Mouse (Mus musculus) midbrain, postnatal 0 days (tissue): ENCODE measurements around the gene Cacna1c. TPM values are rescaled to one million over a fixed set of nuclear protein-coding genes. Genes with fewer than 3 reads are reported as not detected.

Source experiments
- ATAC-seq: fragments of 200-750 bp; cut with Nextera tagmentation; 2 replicates; pipeline ENCODE4 v1.8.0; 2017; ENCODE audit warnings: moderate number of reproducible peaks, mild to moderate bottlenecking, moderate TSS enrichment, moderate library complexity; ENCODE audit not compliant: low FRiP score
- DNase-seq: peaks from one replicate; pipeline ENCODE4 v3.0.0-alpha.2; 2015; ENCODE audit warnings: low spot score
- H3K27ac ChIP-seq: fragments of 300-500 bp; sonication (generic); 2 replicates; pipeline ENCODE4 v1.5.1; 2014; ENCODE audit warnings: low read depth, mild to moderate bottlenecking, low read length, mixed read lengths
- H3K27me3 ChIP-seq: fragments of 300-500 bp; sonication (generic); 2 replicates; pipeline ENCODE4 v1.6.1; 2014; ENCODE audit warnings: low read length, control low read depth, mixed read lengths; ENCODE audit not compliant: insufficient read depth
- H3K36me3 ChIP-seq: fragments of 300-500 bp; sonication (generic); 2 replicates; pipeline ENCODE4 v1.6.1; 2014; ENCODE audit warnings: low read length, control low read depth, mixed read lengths; ENCODE audit not compliant: insufficient read depth
- H3K4me1 ChIP-seq: fragments of 300-500 bp; sonication (generic); 2 replicates; pipeline ENCODE4 v1.6.1; 2014; ENCODE audit warnings: mild to moderate bottlenecking, control low read depth, antibody characterized with exemption, low read length, mixed read lengths; ENCODE audit not compliant: insufficient read depth
- H3K4me2 ChIP-seq: fragments of 300-500 bp; sonication (generic); 2 replicates; pipeline ENCODE4 v1.6.1; 2014; ENCODE audit warnings: low read depth, mild to moderate bottlenecking, low read length, mixed read lengths; ENCODE audit not compliant: poor library complexity, severe bottlenecking
- H3K4me3 ChIP-seq: fragments of 300-500 bp; sonication (generic); 2 replicates; pipeline ENCODE4 v1.5.1; 2014; ENCODE audit warnings: low read depth, mild to moderate bottlenecking, low read length, moderate library complexity
- H3K9ac ChIP-seq: fragments of 300-500 bp; sonication (generic); replicated peaks from 2 replicates; pipeline ENCODE4 v1.6.1; 2014; ENCODE audit warnings: mild to moderate bottlenecking, low read length, moderate library complexity, mixed read lengths; ENCODE audit not compliant: poor library complexity, severe bottlenecking
- H3K9me3 ChIP-seq: fragments of 300-500 bp; sonication (generic); 2 replicates; pipeline ENCODE4 v1.6.1; 2016; ENCODE audit warnings: low read length, control low read depth
- CTCF ChIP-seq: IDR thresholded peaks from 2 replicates; pipeline ENCODE4 v1.5.1; 2016; ENCODE audit warnings: antibody characterized with exemption, mild to moderate bottlenecking
- WGBS: fragments of 180-500 bp; shearing (Covaris S2); extraction: QIAGEN DNeasy Blood & Tissue Kit; methylation state at CpG from one replicate; pipeline ENCODE4 v1.1.7; 2014; 5-methylcytosine and 5-hydroxymethylcytosine counted together
- polyA plus RNA-seq: library from polyadenylated mRNA; unstranded; fragments of >200 nt; fragmentation: Nextera tagmentation; extraction: Ambion mirVana; gene quantifications from 2 replicates; pipeline ENCODE4 v1.2.1, GENCODE M21; 2015
- total RNA-seq: library from RNA; depleted of rRNA; stranded (reverse); fragments of >200 nt; gene quantifications from 2 replicates; pipeline ENCODE4 v1.2.3, GENCODE M21; 2014

The Cacna1c gene
- total and polyA plus RNA-seq, 2 experiments from 2014 or later = 4.9 to 33.9 TPM

GRCm38 (mm10) chr6:118772581-118772980 lies 423.6 kb downstream of the Cacna1c start:
- no peaks in the 10 kb centered on the region for H3K4me1 ChIP-seq
- no peak overlapping the region for H3K9ac ChIP-seq
- no peak overlapping the region for H3K4me2 ChIP-seq
- no peak overlapping the region for H3K4me3 ChIP-seq
- H3K9me3 ChIP-seq = no peaks in the 10 kb centered on the region
- no peak for TF ChIP-seq CTCF
- no peak for DNase-seq
- no peak overlapping the region for H3K27ac ChIP-seq
- 95% methylated on average over 6 of the region's 6 CpGs for WGBS
- H3K36me3 ChIP-seq = peaks cover 10% of the 10 kb centered on the region; the same call in 1 of the 2 replicates
- no peaks in the 10 kb centered on the region for H3K27me3 ChIP-seq
- no peak for ATAC-seq

GRCm38 (mm10) chr6:118771121-118771520 lies 425.1 kb downstream of the Cacna1c start:
- H3K4me2 ChIP-seq = no peak overlapping the region
- no peak overlapping the region for H3K27ac ChIP-seq
- H3K9ac ChIP-seq = no peak overlapping the region
- no peak for TF ChIP-seq CTCF
- no peaks in the 10 kb centered on the region for H3K27me3 ChIP-seq
- no peak for DNase-seq
- H3K4me3 ChIP-seq = no peak overlapping the region
- H3K36me3 ChIP-seq = peaks cover 10% of the 10 kb centered on the region; the same call in 1 of the 2 replicates
- no peak for ATAC-seq
- WGBS = 84% methylated on average over 4 of the region's 4 CpGs
- H3K4me1 ChIP-seq = no peaks in the 10 kb centered on the region
- H3K9me3 ChIP-seq = no peaks in the 10 kb centered on the region

- no peaks in the 10 kb centered on the region for H3K27me3 ChIP-seq
- TF ChIP-seq CTCF = no peak
- ATAC-seq = no peak
- no peak overlapping the region for H3K27ac ChIP-seq
- no peak overlapping the region for H3K4me3 ChIP-seq
- no peaks in the 10 kb centered on the region for H3K9me3 ChIP-seq
- H3K4me2 ChIP-seq = no peak overlapping the region
- no peak for DNase-seq
- 77% methylated on average over 6 of the region's 6 CpGs for WGBS
- peaks cover 4% of the 10 kb centered on the region; the same call in 1 of the 2 replicates for H3K36me3 ChIP-seq
- H3K4me1 ChIP-seq = no peaks in the 10 kb centered on the region
- H3K9ac ChIP-seq = no peak overlapping the region
Measured at GRCm38 (mm10) chr6:118770396-118770795, 425.8 kb downstream of the Cacna1c start.

GRCm38 (mm10) chr6:118769792-118770191 lies 426.4 kb downstream of the Cacna1c start:
- Histone ChIP-seq H3K9me3 (no peaks in the 10 kb centered on the region), H3K36me3 (peaks cover 3% of the 10 kb centered on the region; the same call in 1 of the 2 replicates), H3K9ac (no peak overlapping the region), H3K27ac (no peak overlapping the region), H3K4me3 (no peak overlapping the region), H3K4me1 (no peaks in the 10 kb centered on the region), H3K4me2 (no peak overlapping the region), H3K27me3 (no peaks in the 10 kb centered on the region)
- WGBS = 97% methylated on average over 8 of the region's 8 CpGs
- ATAC-seq (no peak), DNase-seq (no peak)
- TF ChIP-seq CTCF = no peak

- no peak for DNase-seq
- no peak overlapping the region for H3K4me3 ChIP-seq
- TF ChIP-seq CTCF = no peak
- no peaks in the 10 kb centered on the region for H3K4me1 ChIP-seq
- WGBS = 77% methylated on average over 6 of the region's 6 CpGs
- no peaks in the 10 kb centered on the region for H3K36me3 ChIP-seq
- ATAC-seq = no peak
- H3K27me3 ChIP-seq = no peaks in the 10 kb centered on the region
- no peak overlapping the region for H3K27ac ChIP-seq
- H3K9me3 ChIP-seq = no peaks in the 10 kb centered on the region
- no peak overlapping the region for H3K9ac ChIP-seq
- no peak overlapping the region for H3K4me2 ChIP-seq
Measured at GRCm38 (mm10) chr6:118767698-118768097, 428.5 kb downstream of the Cacna1c start.

- H3K27me3 ChIP-seq = no peaks in the 10 kb centered on the region
- H3K4me1 ChIP-seq = no peaks in the 10 kb centered on the region
- ATAC-seq (no peak), DNase-seq (no peak)
- H3K36me3 ChIP-seq = no peaks in the 10 kb centered on the region
- no peak overlapping the region for H3K4me3 ChIP-seq
- no peak overlapping the region for H3K4me2 ChIP-seq
- 64% methylated on average over 1 of the region's 1 CpGs for WGBS
- H3K9me3 ChIP-seq = no peaks in the 10 kb centered on the region
- no peak for TF ChIP-seq CTCF
- no peak overlapping the region for H3K27ac ChIP-seq
- no peak overlapping the region for H3K9ac ChIP-seq
Measured at GRCm38 (mm10) chr6:118765261-118765660, 431.0 kb downstream of the Cacna1c start.
